Mouse (Mus musculus): ENCODE measurements around the gene Matn4.

- TF ChIP-seq CTCF (IDR thresholded peaks at IDR 0.05) (no peak), EP300 (IDR thresholded peaks at IDR 0.05; ENCODE audit: insufficient read depth, low read depth, low read length) (peak; percentile 95)
Observed at GRCm38 (mm10) chr2:164452000-164452676, 47.2 kb upstream of the Matn4 start.

Measured in heart, adult 2 months (tissue).